Mouse (Mus musculus): Measurements from ENCODE around the gene Chga. TPM values are rescaled to one million over a fixed set of nuclear protein-coding genes. Genes with fewer than 3 reads are reported as not detected.
A peak's percentile ranks its signal among the peaks of the same experiment; 100 is the strongest.

Gene Chga
- 0.33 and 0.70 TPM in 2 replicates for polyA plus RNA-seq (2016; fragmentation: Nextera tagmentation; extraction: Ambion mirVana)

GRCm38 (mm10) chr12:102554721-102555516, at the start of gene Chga:
Gene Chga (plus strand): TSS chr12:102554969.
- Histone ChIP-seq H3K27ac (no peak within 1 kb of the TSS), H3K9ac (replicated peaks) (no peak within 1 kb of the TSS)

GRCm38 (mm10) chr12:102505131-102505713, 49.5 kb upstream of the Chga start:
- Histone ChIP-seq H3K9me3 (no peaks in the 10 kb centered on the region), H3K4me3 (replicated peaks) (no peak overlapping the region), H3K4me1 (replicated peaks) (no peaks in the 10 kb centered on the region), H3K27me3 (peaks cover 4% of the 10 kb centered on the region; the same call in 1 of the 2 replicates), H3K27ac (no peak overlapping the region), H3K4me2 (no peak overlapping the region), H3K9ac (replicated peaks) (no peak overlapping the region), H3K36me3 (no peaks in the 10 kb centered on the region)
- 74% methylated on average over 9 of the region's 9 CpGs for WGBS
- ATAC-seq (ENCODE audit: insufficient number of reproducible peaks, insufficient read depth, low FRiP score, low TSS enrichment, low read depth), result no peak

More at GRCm38 (mm10) chr12:102554721-102555516, at the start of gene Chga:
- Histone ChIP-seq H3K9me3 (no peaks in the 10 kb centered on the region), H3K4me3 (replicated peaks) (peak within 1 kb of the TSS; percentile 32), H3K36me3 (no peaks in the 10 kb centered on the region), H3K4me2 (peak within 1 kb of the TSS; percentile 51), H3K4me1 (replicated peaks) (peaks cover 4% of the 10 kb centered on the region; the same call in 1 of the 2 replicates), H3K27me3 (peaks cover 76% of the 10 kb centered on the region)
- 2% methylated on average over 48 of the region's 48 CpGs for WGBS
- ATAC-seq (ENCODE audit: insufficient number of reproducible peaks, insufficient read depth, low FRiP score, low TSS enrichment, low read depth), result peak; percentile 78; the same call in 1 of the 2 replicates

GRCm38 (mm10) chr12:102505949-102506348, 48.8 kb upstream of the Chga start:
- WGBS, result 96% methylated on average over 7 of the region's 7 CpGs
- H3K27ac ChIP-seq, result no peak overlapping the region
- ATAC-seq (ENCODE audit: insufficient number of reproducible peaks, insufficient read depth, low FRiP score, low TSS enrichment, low read depth), result no peak
- no peak overlapping the region for H3K4me3 ChIP-seq (replicated peaks)
- H3K9ac ChIP-seq (replicated peaks), result no peak overlapping the region
- no peaks in the 10 kb centered on the region for H3K36me3 ChIP-seq
- no peaks in the 10 kb centered on the region for H3K4me1 ChIP-seq (replicated peaks)
- H3K9me3 ChIP-seq, result no peaks in the 10 kb centered on the region
- no peak overlapping the region for H3K4me2 ChIP-seq
- peaks cover 4% of the 10 kb centered on the region; the same call in 1 of the 2 replicates for H3K27me3 ChIP-seq

GRCm38 (mm10) chr12:102511363-102511762, 43.4 kb upstream of the Chga start:
- no peaks in the 10 kb centered on the region for H3K36me3 ChIP-seq
- no peak overlapping the region for H3K27ac ChIP-seq
- H3K9me3 ChIP-seq, result no peaks in the 10 kb centered on the region
- H3K27me3 ChIP-seq, result peaks cover 8% of the 10 kb centered on the region; the same call in 1 of the 2 replicates
- H3K4me1 ChIP-seq (replicated peaks), result no peaks in the 10 kb centered on the region
- no peak overlapping the region for H3K4me3 ChIP-seq (replicated peaks)
- 10% methylated on average over 3 of the region's 3 CpGs for WGBS
- no peak overlapping the region for H3K4me2 ChIP-seq
- H3K9ac ChIP-seq (replicated peaks), result no peak overlapping the region
- ATAC-seq (ENCODE audit: insufficient number of reproducible peaks, insufficient read depth, low FRiP score, low TSS enrichment, low read depth), result no peak

- Histone ChIP-seq H3K4me3 (replicated peaks) (no peak overlapping the region), H3K36me3 (no peaks in the 10 kb centered on the region), H3K9me3 (no peaks in the 10 kb centered on the region), H3K4me2 (no peak overlapping the region), H3K27ac (no peak overlapping the region), H3K27me3 (peaks cover 14% of the 10 kb centered on the region; the same call in 1 of the 2 replicates), H3K4me1 (replicated peaks) (no peaks in the 10 kb centered on the region), H3K9ac (replicated peaks) (no peak overlapping the region)
- WGBS, result 66% methylated on average over 6 of the region's 6 CpGs
- ATAC-seq (ENCODE audit: insufficient number of reproducible peaks, insufficient read depth, low FRiP score, low TSS enrichment, low read depth), result no peak
These were observed 40.6 kb upstream of the Chga start for GRCm38 (mm10) chr12:102514151-102514550.

GRCm38 (mm10) chr12:102514751-102515150, 40.0 kb upstream of the Chga start:
- H3K9me3 ChIP-seq, result no peaks in the 10 kb centered on the region
- no peak overlapping the region for H3K4me2 ChIP-seq
- H3K9ac ChIP-seq (replicated peaks), result no peak overlapping the region
- no peaks in the 10 kb centered on the region for H3K4me1 ChIP-seq (replicated peaks)
- no peak overlapping the region for H3K4me3 ChIP-seq (replicated peaks)
- peaks cover 15% of the 10 kb centered on the region for H3K27me3 ChIP-seq
- ATAC-seq (ENCODE audit: insufficient number of reproducible peaks, insufficient read depth, low FRiP score, low TSS enrichment, low read depth), result no peak
- H3K27ac ChIP-seq, result no peak overlapping the region
- 81% methylated on average over 6 of the region's 6 CpGs for WGBS
- no peaks in the 10 kb centered on the region for H3K36me3 ChIP-seq

GRCm38 (mm10) chr12:102516151-102516550, 38.6 kb upstream of the Chga start:
- Histone ChIP-seq H3K4me3 (replicated peaks) (no peak overlapping the region), H3K27me3 (peaks cover 25% of the 10 kb centered on the region), H3K9ac (replicated peaks) (no peak overlapping the region), H3K27ac (no peak overlapping the region), H3K4me2 (no peak overlapping the region), H3K9me3 (no peaks in the 10 kb centered on the region), H3K4me1 (replicated peaks) (no peaks in the 10 kb centered on the region), H3K36me3 (no peaks in the 10 kb centered on the region)
- WGBS, result 85% methylated on average over 4 of the region's 4 CpGs
- no peak for ATAC-seq (ENCODE audit: insufficient number of reproducible peaks, insufficient read depth, low FRiP score, low TSS enrichment, low read depth)

GRCm38 (mm10) chr12:102517647-102518046, 37.1 kb upstream of the Chga start:
- H3K9ac ChIP-seq (replicated peaks), result no peak overlapping the region
- no peak for ATAC-seq (ENCODE audit: insufficient number of reproducible peaks, insufficient read depth, low FRiP score, low TSS enrichment, low read depth)
- H3K36me3 ChIP-seq, result no peaks in the 10 kb centered on the region
- no peak overlapping the region for H3K4me2 ChIP-seq
- H3K27me3 ChIP-seq, result peaks cover 39% of the 10 kb centered on the region
- 61% methylated on average over 13 of the region's 13 CpGs for WGBS
- no peak overlapping the region for H3K27ac ChIP-seq
- H3K4me1 ChIP-seq (replicated peaks), result peaks cover 6% of the 10 kb centered on the region
- H3K4me3 ChIP-seq (replicated peaks), result no peak overlapping the region
- no peaks in the 10 kb centered on the region for H3K9me3 ChIP-seq

- WGBS, result 84% methylated on average over 12 of the region's 12 CpGs
- no peak overlapping the region for H3K9ac ChIP-seq (replicated peaks)
- no peak overlapping the region for H3K4me3 ChIP-seq (replicated peaks)
- H3K27ac ChIP-seq, result no peak overlapping the region
- no peak for ATAC-seq (ENCODE audit: insufficient number of reproducible peaks, insufficient read depth, low FRiP score, low TSS enrichment, low read depth)
- peaks cover 56% of the 10 kb centered on the region for H3K27me3 ChIP-seq
- no peaks in the 10 kb centered on the region for H3K36me3 ChIP-seq
- no peak overlapping the region for H3K4me2 ChIP-seq
- no peaks in the 10 kb centered on the region for H3K9me3 ChIP-seq
- peaks cover 6% of the 10 kb centered on the region for H3K4me1 ChIP-seq (replicated peaks)
These were observed 34.6 kb upstream of the Chga start for GRCm38 (mm10) chr12:102519929-102520720.

GRCm38 (mm10) chr12:102521777-102522319, 32.9 kb upstream of the Chga start:
- Histone ChIP-seq H3K4me2 (no peak overlapping the region), H3K27ac (no peak overlapping the region), H3K27me3 (peaks cover 63% of the 10 kb centered on the region), H3K36me3 (no peaks in the 10 kb centered on the region), H3K9me3 (no peaks in the 10 kb centered on the region), H3K9ac (replicated peaks) (no peak overlapping the region), H3K4me1 (replicated peaks) (peaks cover 6% of the 10 kb centered on the region), H3K4me3 (replicated peaks) (no peak overlapping the region)
- ATAC-seq (ENCODE audit: insufficient number of reproducible peaks, insufficient read depth, low FRiP score, low TSS enrichment, low read depth), result no peak
- WGBS, result 30% methylated on average over 13 of the region's 13 CpGs

GRCm38 (mm10) chr12:102524216-102524615, 30.6 kb upstream of the Chga start:
- Histone ChIP-seq H3K27me3 (peaks cover 77% of the 10 kb centered on the region), H3K4me3 (replicated peaks) (no peak overlapping the region), H3K27ac (no peak overlapping the region), H3K36me3 (no peaks in the 10 kb centered on the region), H3K9ac (replicated peaks) (no peak overlapping the region), H3K4me1 (replicated peaks) (peaks cover 6% of the 10 kb centered on the region), H3K9me3 (no peaks in the 10 kb centered on the region), H3K4me2 (no peak overlapping the region)
- 66% methylated on average over 3 of the region's 3 CpGs for WGBS
- no peak for ATAC-seq (ENCODE audit: insufficient number of reproducible peaks, insufficient read depth, low FRiP score, low TSS enrichment, low read depth)
